Mouse (Mus musculus) splenic B cell, adult 2 months (primary cell): ENCODE measurements around the gene Ccdc113.

Experiments
- DNase-seq: peaks from one replicate; pipeline ENCODE4 v3.0.0-alpha.2; 2011; ENCODE audit warnings: low read depth, low spot score
- H3K27me3 ChIP-seq: 2 replicates; pipeline ENCODE4 v1.6.1; 2012; ENCODE audit warnings: mild to moderate bottlenecking, low read length, moderate library complexity, mixed read lengths; ENCODE audit not compliant: control insufficient read depth, poor library complexity, insufficient read depth, severe bottlenecking
- H3K36me3 ChIP-seq: 2 replicates; pipeline ENCODE4 v1.6.1; 2012; ENCODE audit warnings: mild to moderate bottlenecking, low read length, moderate library complexity, mixed read lengths; ENCODE audit not compliant: control insufficient read depth, poor library complexity, insufficient read depth, severe bottlenecking

The Ccdc113 gene

GRCm38 (mm10) chr8:95555963-95556362, 22.1 kb downstream of the Ccdc113 start:
- no peak for DNase-seq
- H3K27me3 ChIP-seq = no peaks in the 10 kb centered on the region; the same call in 1 of the 2 replicates
- H3K36me3 ChIP-seq = no peaks in the 10 kb centered on the region

- no peak for DNase-seq
- no peaks in the 10 kb centered on the region for H3K27me3 ChIP-seq
- H3K36me3 ChIP-seq = no peaks in the 10 kb centered on the region
These were observed 32.3 kb downstream of the Ccdc113 start for GRCm38 (mm10) chr8:95566217-95566616.

- H3K27me3 ChIP-seq = no peaks in the 10 kb centered on the region
- DNase-seq = no peak
- H3K36me3 ChIP-seq = no peaks in the 10 kb centered on the region
These were observed 32.9 kb downstream of the Ccdc113 start for GRCm38 (mm10) chr8:95566809-95567208.

GRCm38 (mm10) chr8:95573146-95573545, 39.3 kb downstream of the Ccdc113 start:
- H3K36me3 ChIP-seq = no peaks in the 10 kb centered on the region
- no peak for DNase-seq
- H3K27me3 ChIP-seq = no peaks in the 10 kb centered on the region; the same call in 1 of the 2 replicates

GRCm38 (mm10) chr8:95576240-95576639, 42.4 kb downstream of the Ccdc113 start, which contains the start of gene Prss54:
Gene Prss54, minus strand, starts transcription at chr8:95576340.
- Histone ChIP-seq H3K36me3 (no peaks in the 10 kb centered on the region), H3K27me3 (no peaks in the 10 kb centered on the region; the same call in 1 of the 2 replicates)
- DNase-seq = no peak

- DNase-seq = no peak
- Histone ChIP-seq H3K27me3 (no peaks in the 10 kb centered on the region), H3K36me3 (no peaks in the 10 kb centered on the region)
These were observed 53.5 kb downstream of the Ccdc113 start for GRCm38 (mm10) chr8:95587339-95587738.

GRCm38 (mm10) chr8:95589282-95589681, 55.4 kb downstream of the Ccdc113 start:
- Histone ChIP-seq H3K36me3 (no peaks in the 10 kb centered on the region), H3K27me3 (no peaks in the 10 kb centered on the region)
- no peak for DNase-seq

- Histone ChIP-seq H3K36me3 (no peaks in the 10 kb centered on the region), H3K27me3 (no peaks in the 10 kb centered on the region)
- no peak for DNase-seq
These were observed 56.7 kb downstream of the Ccdc113 start for GRCm38 (mm10) chr8:95590539-95590938.

GRCm38 (mm10) chr8:95592131-95592780, 58.4 kb downstream of the Ccdc113 start:
- no peaks in the 10 kb centered on the region for H3K36me3 ChIP-seq
- no peak for DNase-seq
- no peaks in the 10 kb centered on the region for H3K27me3 ChIP-seq

- DNase-seq = no peak
- H3K27me3 ChIP-seq = no peaks in the 10 kb centered on the region
- no peaks in the 10 kb centered on the region for H3K36me3 ChIP-seq
These were observed 59.8 kb downstream of the Ccdc113 start for GRCm38 (mm10) chr8:95593439-95594393.

- no peaks in the 10 kb centered on the region for H3K36me3 ChIP-seq
- no peak for DNase-seq
- H3K27me3 ChIP-seq = no peaks in the 10 kb centered on the region
These were observed 61.2 kb downstream of the Ccdc113 start for GRCm38 (mm10) chr8:95595131-95595530.

GRCm38 (mm10) chr8:95596841-95597241, 63.0 kb downstream of the Ccdc113 start:
- no peaks in the 10 kb centered on the region for H3K27me3 ChIP-seq
- H3K36me3 ChIP-seq = no peaks in the 10 kb centered on the region
- DNase-seq = no peak

- H3K27me3 ChIP-seq = no peaks in the 10 kb centered on the region
- no peaks in the 10 kb centered on the region for H3K36me3 ChIP-seq
- peak; percentile 61 for DNase-seq
These were observed 66.0 kb downstream of the Ccdc113 start for GRCm38 (mm10) chr8:95599861-95600260.

- Histone ChIP-seq H3K36me3 (no peaks in the 10 kb centered on the region), H3K27me3 (no peaks in the 10 kb centered on the region)
- DNase-seq = no peak
These were observed 67.4 kb downstream of the Ccdc113 start for GRCm38 (mm10) chr8:95601306-95601705.

- H3K36me3 ChIP-seq = no peaks in the 10 kb centered on the region
- H3K27me3 ChIP-seq = no peaks in the 10 kb centered on the region
- DNase-seq = no peak
These were observed 68.3 kb downstream of the Ccdc113 start for GRCm38 (mm10) chr8:95602168-95602567.
